Mouse (Mus musculus) ES-E14 (cell line): ENCODE data around the gene Padi6.

Source experiments
- CHD2 ChIP-seq: IDR thresholded peaks from 2 replicates; pipeline ENCODE4 v1.6.1; 2014; ENCODE audit warnings: mild to moderate bottlenecking, low read depth, low read length, inconsistent platforms
- HCFC1 ChIP-seq: IDR thresholded peaks from 2 replicates; pipeline ENCODE4 v1.6.1; 2012; ENCODE audit warnings: low read length, inconsistent platforms, borderline replicate concordance; ENCODE audit not compliant: insufficient read depth
- ZC3H11A ChIP-seq: IDR thresholded peaks from 2 replicates; pipeline ENCODE4 v1.6.1; 2012; ENCODE audit warnings: low read depth, mild to moderate bottlenecking, inconsistent platforms, low read length, borderline replicate concordance
- ZNF384 ChIP-seq: IDR thresholded peaks from 2 replicates; pipeline ENCODE4 v1.6.1; 2012; ENCODE audit warnings: low read depth, low read length, inconsistent platforms

DNA sequence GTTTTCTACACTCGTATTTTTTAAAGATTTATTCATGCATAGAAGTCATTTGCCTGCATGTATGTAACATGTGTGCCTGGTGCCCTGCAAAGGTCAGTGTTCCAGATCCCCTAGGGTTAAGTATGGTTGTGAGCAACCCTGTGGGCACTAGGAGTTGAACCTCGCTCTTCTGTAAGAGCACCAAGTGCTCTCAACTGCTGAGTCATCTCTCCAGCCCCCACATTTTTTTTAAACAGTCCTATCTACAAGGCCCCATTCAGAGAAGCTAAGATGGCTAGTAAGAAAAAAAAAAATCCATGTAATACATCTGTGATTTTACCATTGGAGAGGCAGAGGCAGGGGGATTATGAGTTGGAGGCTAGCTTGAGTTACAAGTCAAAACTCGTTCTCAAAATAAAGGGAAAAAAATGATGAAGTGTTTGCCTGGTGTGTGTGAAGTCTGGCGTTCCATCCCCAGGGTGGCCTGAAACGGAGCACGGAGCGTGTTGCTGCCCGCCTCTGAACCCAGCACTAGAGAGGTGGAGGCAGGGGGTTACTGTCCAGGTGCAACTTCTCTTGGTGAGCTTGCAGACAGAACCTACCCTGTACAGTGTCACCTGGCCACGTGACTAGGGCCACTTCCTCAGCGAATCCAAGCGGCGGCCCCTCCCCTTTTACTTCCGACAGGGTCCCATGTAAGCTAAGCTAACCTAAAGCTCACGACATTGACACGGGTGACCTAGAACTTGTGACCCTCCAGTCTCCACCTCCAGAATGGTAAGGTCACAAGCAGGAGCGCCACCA, 52.4 kb downstream of the Padi6 start:
- TF ChIP-seq ZC3H11A (no peak), CHD2 (no peak), ZNF384 (no peak), HCFC1 (no peak)
